In the genomic region with DNA sequence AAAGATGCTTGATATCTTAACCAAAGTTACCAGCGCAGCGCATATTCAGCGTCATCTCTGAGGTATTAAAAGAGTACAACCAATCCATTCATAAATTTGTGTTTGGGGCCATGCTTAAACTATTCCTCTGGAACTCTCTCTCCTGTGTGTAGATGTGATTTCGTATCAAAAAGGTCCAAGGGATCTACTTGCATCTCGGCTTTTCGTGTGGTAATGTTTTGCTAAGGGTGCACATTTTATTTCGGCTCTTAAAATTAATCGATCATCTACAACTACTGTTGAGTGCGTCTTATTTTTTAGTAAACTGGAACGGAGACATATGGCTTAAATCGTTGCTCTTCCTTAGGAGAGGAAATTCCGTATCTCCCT, we compare ENCODE assay signal across 8 mouse cellular contexts. TPM values are rescaled to one million over a fixed set of nuclear protein-coding genes. Genes with fewer than 3 reads are reported as not detected.
DNase-seq lines count a peak whose midpoint lies in the region; ATAC-seq and TF ChIP-seq lines count a peak whose summit lies in the region.

No protein-coding gene starts in this region.

- no peak for TF ChIP-seq CTCF in thymus, adult 2 months (IDR thresholded peaks at IDR 0.05; ENCODE audit: borderline replicate concordance, control insufficient read depth, extremely low read depth, insufficient read depth, low read length, poor library complexity)

- no peak for TF ChIP-seq POLR2A in thymus, adult 2 months (IDR thresholded peaks at IDR 0.05; ENCODE audit: control insufficient read depth, extremely low read depth, insufficient read depth, low read length, poor library complexity)

- peak overlapping the region; percentile 7; the same call in 1 of the 2 replicates for H3K27ac ChIP-seq in thymus, adult 2 months (ENCODE audit: control insufficient read depth, insufficient read depth, low read length)
- H3K27ac ChIP-seq in liver, embryonic 13.5 days = no peak overlapping the region

- no peaks in the 10 kb centered on the region for H3K36me3 ChIP-seq in thymus, adult 2 months (ENCODE audit: control insufficient read depth, insufficient read depth, low read length)
- H3K36me3 ChIP-seq in liver, embryonic 13.5 days = no peaks in the 10 kb centered on the region

- ATAC-seq in liver, embryonic 13.5 days (ENCODE audit: low read depth) = no peak

- H3K4me2 ChIP-seq in liver, embryonic 13.5 days = peak overlapping the region; percentile 97

- H3K4me1 ChIP-seq in thymus, adult 2 months (replicated peaks; ENCODE audit: control insufficient read depth, insufficient read depth, low read length) = peaks cover 37% of the 10 kb centered on the region
- peaks cover 48% of the 10 kb centered on the region for H3K4me1 ChIP-seq in liver, embryonic 13.5 days (replicated peaks)

- WGBS in thymus, adult 2 months = 5% methylated on average over 12 of the region's 12 CpGs
- 9% methylated on average over 12 of the region's 12 CpGs for WGBS in liver, embryonic 13.5 days (ENCODE audit: insufficient replicate concordance)

- no peaks in the 10 kb centered on the region for H3K9me3 ChIP-seq in liver, embryonic 13.5 days (replicated peaks)

- H3K27me3 ChIP-seq in thymus, adult 2 months (ENCODE audit: control insufficient read depth, insufficient read depth, low read length) = no peaks in the 10 kb centered on the region
- peaks cover 5% of the 10 kb centered on the region; the same call in 1 of the 2 replicates for H3K27me3 ChIP-seq in liver, embryonic 13.5 days

- peak overlapping the region; percentile 79; the same call in 1 of the 2 replicates for H3K4me3 ChIP-seq in thymus, adult 2 months (ENCODE audit: control insufficient read depth, insufficient read depth, low read length)
- H3K4me3 ChIP-seq in liver, embryonic 13.5 days (replicated peaks) = peak overlapping the region; percentile 84

- DNase-seq in cerebellum, adult 9-10 months = peak; percentile 46
- no peak for DNase-seq in cerebellum, adult 11 months
- DNase-seq in thymus, adult 2 months = no peak
- no peak for DNase-seq in thymus, adult 18-20 months
- no peak for DNase-seq in liver, embryonic 13.5 days
- DNase-seq in layer of hippocampus, adult 9-10 months (ENCODE audit: low spot score) = no peak
- DNase-seq in spleen, postnatal 36 days (ENCODE audit: low spot score in 2 of 2) = no peak
- no peak for DNase-seq in left cerebral cortex, adult 11 months (ENCODE audit: low spot score)

- H3K9ac ChIP-seq in liver, embryonic 13.5 days = peak overlapping the region; percentile 88

RNA-seq across cellular contexts. Expression of gene Rmi2, which starts 0.3 kb away (rescaled TPM):
- polyA plus RNA-seq in thymus, adult 2 months (2012; rRNA removed) = 23.0 and 59.4 TPM in 2 replicates
- 2.1 and 2.3 TPM in 2 replicates for polyA plus RNA-seq in liver, embryonic 13.5 days (2015; fragmentation: Nextera tagmentation; extraction: Ambion mirVana)

RNA-seq across cellular contexts. Expression of gene Gm11172, which starts 21.8 kb away (rescaled TPM):
- polyA plus RNA-seq in thymus, adult 2 months (2012; rRNA removed) = not detected in 2 replicates
- not detected in 2 replicates for polyA plus RNA-seq in liver, embryonic 13.5 days (2015; fragmentation: Nextera tagmentation; extraction: Ambion mirVana)

RNA-seq across cellular contexts. Expression of gene Prm1, which starts 28.9 kb away (rescaled TPM):
- polyA plus RNA-seq in thymus, adult 2 months (2012; rRNA removed) = 0.96 and 6.1 TPM in 2 replicates
- not detected in 2 replicates for polyA plus RNA-seq in liver, embryonic 13.5 days (2015; fragmentation: Nextera tagmentation; extraction: Ambion mirVana)

RNA-seq across cellular contexts. Expression of gene Prm2, which starts 38.6 kb away (rescaled TPM):
- 0.50 and 7.0 TPM in 2 replicates for polyA plus RNA-seq in thymus, adult 2 months (2012; rRNA removed)
- polyA plus RNA-seq in liver, embryonic 13.5 days (2015; fragmentation: Nextera tagmentation; extraction: Ambion mirVana) = not detected in 2 replicates

RNA-seq across cellular contexts. Expression of gene Prm3, which starts 43.8 kb away (rescaled TPM):
- not detected in 2 replicates for polyA plus RNA-seq in thymus, adult 2 months (2012; rRNA removed)
- not detected in 2 replicates for polyA plus RNA-seq in liver, embryonic 13.5 days (2015; fragmentation: Nextera tagmentation; extraction: Ambion mirVana)
